Mouse (Mus musculus) lung, embryonic 14.5 days (tissue): Measurements from ENCODE around the gene Nap1l5. TPM values are rescaled to one million over a fixed set of nuclear protein-coding genes. Genes with fewer than 3 reads are reported as not detected.

Source experiments
- ATAC-seq: fragments of 200-750 bp; cut with Nextera tagmentation; 2 replicates; pipeline ENCODE4 v1.8.0; 2017; ENCODE audit warnings: mild to moderate bottlenecking, moderate TSS enrichment, moderate library complexity; ENCODE audit not compliant: insufficient read depth
- DNase-seq: peaks from one replicate; pipeline ENCODE4 v3.0.0-alpha.2; 2015
- H3K27ac ChIP-seq: fragments of 300-500 bp; sonication (generic); 2 replicates; pipeline ENCODE4 v1.5.1; 2014; ENCODE audit warnings: low read depth, mild to moderate bottlenecking, moderate library complexity
- H3K27me3 ChIP-seq: fragments of 300-500 bp; sonication (generic); 2 replicates; pipeline ENCODE4 v1.6.1; 2014; ENCODE audit warnings: low read length, control low read depth; ENCODE audit not compliant: insufficient read depth
- H3K36me3 ChIP-seq: fragments of 300-500 bp; sonication (generic); 2 replicates; pipeline ENCODE4 v1.6.1; 2014; ENCODE audit warnings: control low read depth; ENCODE audit not compliant: insufficient read depth
- H3K4me1 ChIP-seq: fragments of 300-500 bp; sonication (generic); 2 replicates; pipeline ENCODE4 v1.6.1; 2014; ENCODE audit warnings: antibody characterized with exemption, control low read depth; ENCODE audit not compliant: insufficient read depth
- H3K4me2 ChIP-seq: fragments of 300-500 bp; sonication (generic); 2 replicates; pipeline ENCODE4 v1.6.1; 2014; ENCODE audit warnings: mild to moderate bottlenecking
- H3K4me3 ChIP-seq: fragments of 300-500 bp; sonication (generic); 2 replicates; pipeline ENCODE4 v1.5.1; 2014; ENCODE audit warnings: low read depth, low read length
- H3K9ac ChIP-seq: fragments of 300-500 bp; sonication (generic); 2 replicates; pipeline ENCODE4 v1.6.1; 2014
- H3K9me3 ChIP-seq: fragments of 300-500 bp; sonication (generic); 2 replicates; pipeline ENCODE4 v1.6.1; 2016; ENCODE audit warnings: low read depth, low read length, control low read depth
- CTCF ChIP-seq: IDR thresholded peaks from 2 replicates; pipeline ENCODE4 v1.5.1; 2016; ENCODE audit warnings: antibody characterized with exemption, low read depth
- WGBS: fragments of 180-500 bp; shearing (Covaris S2); extraction: QIAGEN DNeasy Blood & Tissue Kit; methylation state at CpG from one replicate; pipeline ENCODE4 v1.1.7; 2014; 5-methylcytosine and 5-hydroxymethylcytosine counted together
- polyA plus RNA-seq: library from polyadenylated mRNA; unstranded; fragments of >200 nt; fragmentation: Nextera tagmentation; extraction: Ambion mirVana; gene quantifications from 2 replicates; pipeline ENCODE4 v1.2.1, GENCODE M21; 2014

The Nap1l5 gene
- polyA plus RNA-seq, 1 experiment from 2014 or later = 5.6 TPM

GRCm38 (mm10) chr6:58863631-58864235, 43.1 kb downstream of the Nap1l5 start:
- 85% methylated on average over 4 of the region's 4 CpGs for WGBS
- H3K4me2 ChIP-seq = no peak overlapping the region
- no peaks in the 10 kb centered on the region for H3K36me3 ChIP-seq
- no peak overlapping the region for H3K27ac ChIP-seq
- H3K4me3 ChIP-seq = no peak overlapping the region
- DNase-seq (no peak), ATAC-seq (no peak)
- no peaks in the 10 kb centered on the region for H3K4me1 ChIP-seq
- H3K9ac ChIP-seq = no peak overlapping the region
- no peak for TF ChIP-seq CTCF
- no peaks in the 10 kb centered on the region for H3K9me3 ChIP-seq
- no peaks in the 10 kb centered on the region for H3K27me3 ChIP-seq

GRCm38 (mm10) chr6:58862446-58862993, 44.4 kb downstream of the Nap1l5 start:
- no peaks in the 10 kb centered on the region for H3K36me3 ChIP-seq
- H3K4me2 ChIP-seq = no peak overlapping the region
- TF ChIP-seq CTCF = no peak
- H3K27ac ChIP-seq = no peak overlapping the region
- H3K4me3 ChIP-seq = no peak overlapping the region
- ATAC-seq (no peak; the same call in 1 of the 2 replicates), DNase-seq (peak; percentile 9)
- no peaks in the 10 kb centered on the region for H3K4me1 ChIP-seq
- no peaks in the 10 kb centered on the region for H3K27me3 ChIP-seq
- 62% methylated on average over 9 of the region's 9 CpGs for WGBS
- no peaks in the 10 kb centered on the region for H3K9me3 ChIP-seq
- no peak overlapping the region for H3K9ac ChIP-seq

GRCm38 (mm10) chr6:58859517-58859916, 47.4 kb downstream of the Nap1l5 start:
- H3K4me1 ChIP-seq = no peaks in the 10 kb centered on the region
- ATAC-seq (no peak), DNase-seq (no peak)
- no peak overlapping the region for H3K4me3 ChIP-seq
- no peak overlapping the region for H3K27ac ChIP-seq
- no peak for TF ChIP-seq CTCF
- H3K9ac ChIP-seq = no peak overlapping the region
- no peaks in the 10 kb centered on the region for H3K36me3 ChIP-seq
- H3K27me3 ChIP-seq = no peaks in the 10 kb centered on the region
- 82% methylated on average over 4 of the region's 4 CpGs for WGBS
- H3K4me2 ChIP-seq = no peak overlapping the region
- H3K9me3 ChIP-seq = no peaks in the 10 kb centered on the region

- Histone ChIP-seq H3K4me2 (no peak overlapping the region), H3K9me3 (no peaks in the 10 kb centered on the region), H3K4me3 (no peak overlapping the region), H3K4me1 (no peaks in the 10 kb centered on the region), H3K36me3 (no peaks in the 10 kb centered on the region), H3K27ac (no peak overlapping the region), H3K9ac (no peak overlapping the region), H3K27me3 (no peaks in the 10 kb centered on the region)
- TF ChIP-seq CTCF = no peak
- ATAC-seq (no peak), DNase-seq (no peak)
- 77% methylated on average over 2 of the region's 2 CpGs for WGBS
Measured at GRCm38 (mm10) chr6:58856494-58856893, 50.4 kb downstream of the Nap1l5 start.

- no peak overlapping the region for H3K9ac ChIP-seq
- H3K4me1 ChIP-seq = no peaks in the 10 kb centered on the region
- TF ChIP-seq CTCF = no peak
- no peak overlapping the region for H3K4me2 ChIP-seq
- WGBS = 77% methylated on average over 10 of the region's 10 CpGs
- no peak overlapping the region for H3K27ac ChIP-seq
- H3K36me3 ChIP-seq = no peaks in the 10 kb centered on the region
- no peak for ATAC-seq
- no peak for DNase-seq
- H3K27me3 ChIP-seq = no peaks in the 10 kb centered on the region
- no peaks in the 10 kb centered on the region for H3K9me3 ChIP-seq
- no peak overlapping the region for H3K4me3 ChIP-seq
Measured at GRCm38 (mm10) chr6:58855676-58856367, 51.1 kb downstream of the Nap1l5 start.

Other genes starting within 250 kb of the Nap1l5 start
- 9.7 and 11.6 TPM in 2 replicates for gene Herc3, start 75.6 kb downstream of the Nap1l5 start, polyA plus RNA-seq
- 13.7 and 18.1 TPM in 2 replicates for gene Fam13a, start 117.5 kb upstream of the Nap1l5 start, polyA plus RNA-seq